Mouse (Mus musculus) embryonic facial prominence, embryonic 10.5 days (tissue): ENCODE data around the gene Gm47995. TPM values are rescaled to one million over a fixed set of nuclear protein-coding genes. Genes with fewer than 3 reads are reported as not detected.
"Not testable (repeated sequence)": the region's sequence is repeated elsewhere in the genome, so short reads cannot be mapped to it uniquely, and the experiment has no call there.

Source experiments
- DNase-seq: peaks from one replicate; pipeline ENCODE4 v3.0.0-alpha.2; 2017; ENCODE audit warnings: low spot score
- H3K27ac ChIP-seq: fragments of 300-500 bp; sonication (generic); replicated peaks from 2 replicates; pipeline ENCODE4 v1.5.1; 2016; ENCODE audit warnings: mild to moderate bottlenecking
- H3K27me3 ChIP-seq: fragments of 300-500 bp; sonication (generic); replicated peaks from 2 replicates; pipeline ENCODE4 v1.6.1; 2016; ENCODE audit warnings: low read depth, mild to moderate bottlenecking; ENCODE audit not compliant: poor library complexity, severe bottlenecking
- H3K36me3 ChIP-seq: fragments of 300-500 bp; sonication (generic); replicated peaks from 2 replicates; pipeline ENCODE4 v1.6.1; 2016; ENCODE audit warnings: mild to moderate bottlenecking, moderate library complexity
- H3K4me1 ChIP-seq: fragments of 300-500 bp; sonication (generic); 2 replicates; pipeline ENCODE4 v1.6.1; 2016
- H3K4me3 ChIP-seq: fragments of 300-500 bp; sonication (generic); 2 replicates; pipeline ENCODE4 v1.5.1; 2016; ENCODE audit warnings: mild to moderate bottlenecking, moderate library complexity
- H3K9me3 ChIP-seq: fragments of 300-500 bp; sonication (generic); 2 replicates; pipeline ENCODE4 v1.6.1; 2016; ENCODE audit warnings: mild to moderate bottlenecking
- WGBS: fragments of 180-500 bp; shearing (Covaris S2); methylation state at CpG from one replicate; pipeline ENCODE4 v1.1.7; 2016; 5-methylcytosine and 5-hydroxymethylcytosine counted together
- polyA plus RNA-seq: library from polyadenylated mRNA; unstranded; fragments of >200 nt; fragmentation: Nextera tagmentation; extraction: Ambion mirVana; gene quantifications from 2 replicates; pipeline ENCODE4 v1.2.1, GENCODE M21; 2016

Gene Gm47995
- polyA plus RNA-seq, result not detected in 2 replicates

DNA sequence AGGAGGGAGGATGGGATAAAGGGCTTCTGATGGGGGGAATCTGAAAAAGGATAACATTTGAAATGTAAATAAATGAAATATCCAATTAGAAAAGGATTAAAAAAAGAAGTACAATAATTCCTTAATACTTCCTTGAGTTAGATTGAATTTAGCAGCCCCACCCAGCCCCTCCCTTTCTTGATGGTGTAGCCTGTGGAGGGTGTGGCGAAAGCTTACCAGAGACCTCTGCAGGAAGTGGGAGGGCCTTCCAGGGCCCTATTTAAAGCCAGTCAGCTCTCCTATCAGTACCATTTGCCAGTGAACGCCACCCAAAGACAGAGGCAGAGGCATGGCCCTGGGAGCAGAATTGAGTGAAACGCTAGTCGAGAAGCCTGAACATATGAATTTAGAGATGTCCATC, at the start of gene Gm47995:
Gm47995 (plus strand) TSS at position 329 of the 400 bp plus-strand sequence.
- not testable (repeated sequence) for DNase-seq, H3K4me3 ChIP-seq, H3K9me3 ChIP-seq, H3K27ac ChIP-seq, H3K36me3 ChIP-seq, H3K27me3 ChIP-seq, H3K4me1 ChIP-seq
- 90% methylated on average over 4 of the region's 4 CpGs for WGBS

DNA sequence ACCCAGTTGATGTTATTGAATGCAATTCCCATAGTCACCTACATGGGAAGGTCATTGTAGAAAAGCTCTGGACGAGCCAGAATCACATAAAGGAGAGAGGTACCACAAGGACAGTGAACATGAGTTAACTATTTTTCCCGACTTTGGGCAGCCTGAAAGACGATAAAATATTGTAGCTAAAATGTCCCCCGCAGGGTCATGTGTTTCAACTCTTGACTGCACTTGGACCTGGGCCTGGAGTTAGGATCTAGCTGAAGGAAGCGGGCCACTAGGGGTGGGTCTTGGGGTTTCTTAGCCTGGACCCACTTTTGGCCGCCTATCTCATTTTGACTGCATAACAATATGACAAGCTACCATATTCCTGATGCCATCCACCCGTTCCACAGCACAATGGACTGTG, 48.0 kb upstream of the Gm47995 start:
- Histone ChIP-seq H3K27ac (no peak overlapping the region), H3K4me3 (no peak overlapping the region), H3K27me3 (no peaks in the 10 kb centered on the region), H3K4me1 (no peaks in the 10 kb centered on the region), H3K9me3 (no peaks in the 10 kb centered on the region), H3K36me3 (no peaks in the 10 kb centered on the region)
- WGBS, result 88% methylated on average over 7 of the region's 7 CpGs
- no peak for DNase-seq

DNA sequence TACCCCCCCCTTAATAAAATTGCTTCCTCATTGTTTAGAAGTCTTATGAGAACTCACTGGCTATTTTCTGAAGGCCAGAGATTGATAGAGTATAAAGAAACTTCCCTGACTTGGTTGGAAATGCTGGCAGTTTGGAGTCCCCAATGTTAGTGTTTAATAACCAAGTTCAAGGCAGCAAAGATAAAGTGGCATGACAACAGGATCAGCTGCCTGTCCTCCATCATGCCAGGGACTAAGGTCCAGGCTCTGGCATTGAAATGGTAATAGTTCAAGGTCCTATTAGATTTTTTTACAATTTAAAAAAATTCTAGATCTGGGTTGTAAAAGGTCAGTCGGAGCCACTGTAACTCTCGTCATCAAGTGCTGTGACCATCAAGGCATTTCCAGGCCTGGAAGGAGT, 47.2 kb upstream of the Gm47995 start:
- Histone ChIP-seq H3K4me1 (no peaks in the 10 kb centered on the region), H3K27ac (no peak overlapping the region), H3K27me3 (no peaks in the 10 kb centered on the region), H3K4me3 (no peak overlapping the region), H3K9me3 (no peaks in the 10 kb centered on the region), H3K36me3 (no peaks in the 10 kb centered on the region)
- WGBS, result 64% methylated on average over 2 of the region's 2 CpGs
- DNase-seq, result no peak

DNA sequence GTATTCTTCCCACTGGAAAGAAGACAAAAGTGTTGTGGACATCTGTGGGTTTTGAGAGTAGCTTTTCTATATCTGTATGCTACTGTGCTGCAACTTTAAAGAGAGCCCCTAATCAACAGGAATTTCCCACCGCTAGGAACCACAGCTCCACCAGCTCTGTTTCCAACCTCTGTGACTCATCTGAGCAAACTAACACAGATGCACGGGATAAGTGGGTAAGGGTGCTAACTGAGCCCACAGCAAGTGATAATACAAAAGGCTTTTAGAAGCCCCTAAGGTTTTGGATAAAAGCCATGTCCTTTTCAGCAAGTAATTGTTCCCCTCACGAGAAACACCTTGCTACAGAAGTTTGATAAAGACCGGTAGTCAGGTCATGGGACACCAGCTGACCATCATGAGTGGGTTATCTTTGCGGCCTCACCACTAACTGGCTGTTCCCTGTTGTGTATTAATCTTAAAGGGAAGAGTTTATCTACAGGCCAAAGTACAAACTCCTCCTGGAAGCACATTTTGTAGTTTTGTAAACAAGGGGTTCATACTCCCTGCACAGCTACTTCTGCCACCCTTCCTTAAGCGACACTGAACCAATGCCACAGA, 45.1 kb upstream of the Gm47995 start:
- 92% methylated on average over 6 of the region's 6 CpGs for WGBS
- Histone ChIP-seq H3K9me3 (no peaks in the 10 kb centered on the region), H3K27ac (no peak overlapping the region), H3K36me3 (no peaks in the 10 kb centered on the region), H3K4me1 (no peaks in the 10 kb centered on the region), H3K4me3 (no peak overlapping the region), H3K27me3 (no peaks in the 10 kb centered on the region)
- DNase-seq, result no peak

DNA sequence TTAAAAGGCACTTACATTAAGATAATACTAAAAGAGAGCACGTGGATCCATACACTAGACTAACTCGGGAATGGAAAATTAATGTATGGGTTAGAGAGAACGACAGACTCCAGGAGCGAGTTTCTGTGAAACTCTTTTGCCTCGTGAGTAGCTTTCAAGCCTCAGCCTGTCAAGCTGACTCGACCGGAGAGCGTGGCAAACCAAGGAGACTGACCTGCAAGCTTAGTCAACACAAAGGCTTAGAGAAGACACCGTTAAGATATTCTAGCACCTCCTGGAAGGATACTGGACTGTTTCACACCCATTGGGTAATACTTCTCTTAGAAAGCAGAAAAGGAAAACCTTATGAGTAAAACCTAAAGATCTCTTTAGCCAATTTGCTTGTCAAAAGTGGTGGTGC, 44.1 kb upstream of the Gm47995 start:
- H3K4me3 ChIP-seq, H3K4me1 ChIP-seq, DNase-seq, H3K36me3 ChIP-seq, H3K27me3 ChIP-seq, H3K9me3 ChIP-seq, H3K27ac ChIP-seq: not testable (repeated sequence)
- WGBS, result 94% methylated on average over 9 of the region's 9 CpGs

DNA sequence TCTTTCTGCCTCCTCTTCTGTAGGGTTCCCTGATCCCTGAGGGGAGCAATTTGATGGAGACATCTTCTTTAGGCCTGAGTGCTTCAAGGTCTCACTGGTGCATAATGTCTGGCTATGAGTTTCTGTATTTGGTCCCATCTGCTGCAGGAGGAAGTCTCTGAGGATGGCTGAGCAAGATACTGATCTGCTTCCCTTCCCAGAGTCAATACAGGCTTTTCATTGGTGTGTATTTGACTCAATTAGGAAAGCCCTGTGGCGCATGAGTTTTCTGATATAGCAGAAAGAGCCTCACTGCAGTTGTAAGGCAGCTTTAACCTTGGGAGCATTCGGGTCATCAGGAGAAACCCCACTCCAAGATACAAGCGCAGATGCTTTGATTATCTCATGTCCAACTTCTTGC, 42.1 kb upstream of the Gm47995 start:
- no peaks in the 10 kb centered on the region for H3K27me3 ChIP-seq
- no peaks in the 10 kb centered on the region for H3K36me3 ChIP-seq
- H3K9me3 ChIP-seq, result no peaks in the 10 kb centered on the region
- H3K27ac ChIP-seq, result no peak overlapping the region
- 89% methylated on average over 3 of the region's 3 CpGs for WGBS
- no peak for DNase-seq
- H3K4me3 ChIP-seq, result no peak overlapping the region
- peaks cover 7% of the 10 kb centered on the region for H3K4me1 ChIP-seq

DNA sequence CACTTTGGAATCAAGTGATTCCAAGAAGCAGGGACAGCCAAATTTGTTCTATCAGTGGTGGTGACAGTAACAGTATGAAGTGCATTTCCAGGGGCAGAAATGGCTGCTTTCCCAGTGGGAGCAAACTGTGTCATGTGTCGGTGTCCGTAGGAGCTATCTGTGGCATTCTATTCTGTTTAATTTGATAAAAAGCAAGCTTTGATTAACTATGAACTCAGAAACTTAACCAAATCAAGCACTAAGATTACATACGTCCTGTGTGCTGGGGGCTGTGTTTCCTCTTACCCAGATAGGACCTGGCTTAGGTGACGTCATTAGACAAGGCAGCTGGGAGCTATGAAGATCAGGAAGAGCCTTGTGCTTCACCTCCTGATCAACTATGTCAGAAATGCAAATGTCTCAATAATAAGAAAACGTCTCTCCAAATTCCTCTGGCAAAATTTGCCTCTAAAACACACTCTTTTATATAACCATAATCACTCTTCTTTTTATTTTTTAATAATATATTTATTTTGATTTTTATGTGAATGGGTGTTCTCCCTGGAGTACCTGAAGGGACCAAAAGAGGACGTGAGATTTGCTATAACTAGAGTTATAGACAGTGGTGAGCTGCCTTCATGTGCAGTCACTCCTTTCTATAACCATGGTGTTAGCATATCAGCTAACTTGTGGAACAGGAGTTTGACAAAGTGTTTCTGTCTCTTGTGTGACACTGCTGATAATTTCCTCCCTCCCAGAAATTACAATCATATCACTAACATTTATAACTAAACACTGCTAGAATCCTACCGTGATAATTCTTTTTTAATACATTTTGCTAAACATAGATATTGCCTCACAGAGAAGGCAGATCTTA, 41.2 kb upstream of the Gm47995 start:
- Histone ChIP-seq H3K4me1 (peaks cover 7% of the 10 kb centered on the region), H3K4me3 (no peak overlapping the region), H3K27ac (no peak overlapping the region), H3K36me3 (no peaks in the 10 kb centered on the region), H3K27me3 (no peaks in the 10 kb centered on the region), H3K9me3 (no peaks in the 10 kb centered on the region)
- no peak for DNase-seq
- 81% methylated on average over 7 of the region's 7 CpGs for WGBS

DNA sequence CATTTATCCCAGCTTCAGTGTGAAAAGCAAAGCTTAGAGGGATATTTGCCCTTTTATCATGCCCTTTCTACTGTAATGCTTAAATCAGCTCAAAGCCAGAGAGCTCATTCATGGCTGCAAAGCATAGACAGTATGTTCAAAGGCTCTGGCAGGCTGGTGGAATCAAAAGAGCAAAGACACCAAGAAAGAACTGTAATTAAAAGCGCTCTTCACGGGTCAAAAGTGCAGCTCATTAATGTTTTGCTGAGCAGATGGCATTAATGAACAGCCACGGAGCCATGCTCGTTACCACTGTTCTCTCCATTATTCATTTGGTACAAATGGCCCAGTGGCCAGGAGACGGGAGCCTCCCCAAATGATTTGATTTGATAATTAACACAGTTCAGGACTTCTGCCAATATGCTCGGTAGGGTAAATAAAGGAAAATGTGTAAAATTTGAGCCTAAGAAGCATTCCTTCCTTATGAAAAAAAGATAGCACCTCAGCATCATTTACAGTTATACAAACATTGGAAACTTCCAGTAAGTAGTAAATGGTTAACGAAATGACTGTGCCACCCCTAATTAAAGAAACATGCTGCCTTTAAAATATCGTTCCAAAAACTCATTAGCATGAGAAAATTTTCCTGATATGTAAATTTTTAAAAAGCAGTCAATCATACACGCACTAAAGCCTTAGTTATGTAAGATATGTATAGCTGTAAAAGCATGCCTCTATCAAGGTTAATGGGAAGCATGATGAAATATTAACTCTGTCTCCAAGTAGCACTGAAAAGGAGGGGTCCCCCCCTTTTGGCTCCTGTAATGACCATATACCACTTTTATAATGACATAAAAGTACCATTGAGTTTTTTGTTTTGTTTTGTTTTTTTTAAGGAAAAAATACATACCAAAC, 40.0 kb upstream of the Gm47995 start:
- Histone ChIP-seq H3K4me3 (no peak overlapping the region), H3K27me3 (no peaks in the 10 kb centered on the region), H3K36me3 (no peaks in the 10 kb centered on the region), H3K9me3 (no peaks in the 10 kb centered on the region), H3K4me1 (peaks cover 7% of the 10 kb centered on the region), H3K27ac (no peak overlapping the region)
- WGBS, result 65% methylated on average over 9 of the region's 9 CpGs
- no peak for DNase-seq

DNA sequence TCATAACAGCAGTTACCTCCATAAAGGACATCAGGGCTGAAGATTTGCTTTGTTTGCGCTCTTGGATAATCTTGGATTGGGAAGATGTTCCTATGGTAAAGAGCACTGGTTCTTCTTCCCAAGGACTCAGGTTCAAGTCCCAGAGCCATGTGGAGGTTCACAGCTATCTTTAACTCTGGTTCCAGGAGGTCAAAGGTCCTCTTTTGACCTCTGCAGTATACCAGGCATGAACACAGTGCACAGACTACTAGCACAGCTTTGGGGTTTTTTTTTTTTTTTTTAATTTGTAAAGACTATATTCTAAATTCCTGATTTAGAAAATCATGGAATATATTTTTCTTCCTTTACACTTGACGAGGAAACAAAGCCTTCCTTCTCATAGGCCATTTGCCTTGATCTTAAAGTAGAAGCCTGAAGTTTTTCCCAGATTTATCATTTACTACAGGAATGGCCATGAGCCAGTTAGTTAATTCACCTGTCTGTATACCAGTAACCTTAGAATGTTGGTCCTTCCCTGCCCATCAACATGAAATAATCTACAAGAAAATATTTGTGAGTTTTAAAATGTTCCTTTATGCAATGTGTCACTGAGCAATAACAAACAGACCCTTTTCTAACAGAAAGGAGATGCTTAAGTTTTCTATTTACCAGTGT, 39.3 kb upstream of the Gm47995 start:
- Histone ChIP-seq H3K36me3 (no peaks in the 10 kb centered on the region), H3K4me1 (peaks cover 7% of the 10 kb centered on the region), H3K27me3 (no peaks in the 10 kb centered on the region), H3K4me3 (no peak overlapping the region), H3K9me3 (no peaks in the 10 kb centered on the region), H3K27ac (no peak overlapping the region)
- 87% methylated on average over 2 of the region's 2 CpGs for WGBS
- DNase-seq, result no peak

DNA sequence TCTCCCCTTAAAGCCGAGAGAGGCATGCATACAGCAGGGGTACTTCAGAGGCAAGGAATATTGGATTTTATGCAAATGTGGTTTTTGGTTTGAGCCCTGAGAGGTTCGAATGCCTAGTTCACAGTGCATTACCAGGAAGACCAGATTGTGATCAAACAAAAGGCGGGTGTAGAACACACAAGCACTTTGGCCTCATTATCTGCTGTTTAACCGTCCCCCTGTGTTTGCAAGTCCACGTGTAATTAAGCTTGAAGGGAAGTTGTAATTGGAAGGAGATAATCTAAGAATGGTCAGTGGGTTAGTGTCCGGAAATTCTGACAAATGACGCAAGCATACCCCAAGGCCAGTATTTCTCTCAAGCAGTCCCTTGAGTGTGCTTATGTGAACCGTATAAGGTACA, 32.2 kb upstream of the Gm47995 start:
- 34% methylated on average over 8 of the region's 8 CpGs for whole genome bisulfite sequencing
- H3K9me3 ChIP-seq, result no peaks in the 10 kb centered on the region
- H3K4me3 ChIP-seq, result no peak overlapping the region
- H3K27me3 ChIP-seq, result no peaks in the 10 kb centered on the region
- H3K4me1 ChIP-seq, result peaks cover 26% of the 10 kb centered on the region
- H3K36me3 ChIP-seq, result no peaks in the 10 kb centered on the region
- H3K27ac ChIP-seq, result no peak overlapping the region
- no peak for DNase-seq

DNA sequence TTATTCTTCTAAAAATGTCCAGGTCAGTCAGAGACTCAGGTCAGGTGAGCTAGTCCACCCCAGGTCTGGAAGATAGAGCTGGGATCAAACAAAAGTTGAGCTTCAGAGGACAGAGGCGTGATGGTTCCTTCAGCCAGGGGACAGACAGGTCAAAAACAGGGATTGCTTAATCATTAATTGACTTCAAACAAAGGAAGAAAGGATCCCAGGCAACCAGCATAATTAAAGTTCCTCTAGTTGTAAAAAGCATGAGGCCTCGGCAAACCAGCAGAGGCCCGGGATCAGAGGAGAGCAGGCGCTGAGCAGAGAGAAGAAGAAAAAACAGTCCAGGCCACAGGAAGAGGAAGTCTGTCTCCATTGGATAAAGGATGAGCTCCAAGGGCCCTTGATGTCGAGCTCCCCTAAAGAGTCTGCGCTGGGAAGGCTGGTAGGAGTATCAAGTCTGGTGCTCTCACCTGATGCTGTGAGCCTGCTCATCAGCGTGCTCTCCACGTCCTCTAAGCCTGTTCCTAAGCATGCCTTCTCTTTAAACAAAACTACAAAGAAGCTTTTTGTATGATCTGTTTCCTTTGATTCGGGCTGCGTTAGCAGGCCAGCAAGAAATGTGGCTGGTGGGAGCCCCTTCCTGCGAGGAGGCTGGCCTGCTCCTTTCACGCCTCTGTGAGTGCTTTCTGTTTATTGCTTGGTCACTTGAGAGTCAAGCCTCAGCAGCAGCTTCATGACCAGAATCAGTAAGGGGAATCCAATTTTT, 30.8 kb upstream of the Gm47995 start:
- Histone ChIP-seq H3K9me3 (no peaks in the 10 kb centered on the region), H3K27ac (peak overlapping the region; percentile 55), H3K4me3 (no peak overlapping the region), H3K4me1 (peaks cover 26% of the 10 kb centered on the region), H3K27me3 (no peaks in the 10 kb centered on the region), H3K36me3 (no peaks in the 10 kb centered on the region)
- WGBS, result 34% methylated on average over 12 of the region's 12 CpGs
- DNase-seq, result no peak

DNA sequence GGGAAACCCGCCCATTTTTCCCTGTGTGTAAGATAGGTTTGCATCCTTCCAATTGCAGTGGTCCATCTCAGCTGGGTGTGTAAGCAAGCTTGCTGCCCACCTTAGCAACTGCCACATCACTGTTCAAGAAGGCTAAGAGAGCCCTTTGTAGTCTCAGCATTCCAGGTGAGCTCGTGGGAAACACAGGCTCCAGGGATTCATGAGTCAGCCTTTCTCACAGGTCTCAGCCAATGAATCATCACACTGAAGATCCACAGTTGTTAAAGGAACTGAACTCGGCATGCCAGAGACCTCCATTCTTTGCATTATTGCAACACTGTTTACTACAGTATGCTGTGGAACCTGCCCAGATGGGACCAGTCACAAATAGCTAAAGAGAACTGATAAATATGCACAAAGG, 29.6 kb upstream of the Gm47995 start:
- WGBS, result 80% methylated on average over 3 of the region's 3 CpGs
- no peaks in the 10 kb centered on the region for H3K9me3 ChIP-seq
- no peaks in the 10 kb centered on the region for H3K36me3 ChIP-seq
- H3K27ac ChIP-seq, result no peak overlapping the region
- peaks cover 26% of the 10 kb centered on the region for H3K4me1 ChIP-seq
- no peaks in the 10 kb centered on the region for H3K27me3 ChIP-seq
- no peak overlapping the region for H3K4me3 ChIP-seq
- no peak for DNase-seq
